Mouse (Mus musculus) erythroblast, embryonic 14.5 days (primary cell): Measurements from ENCODE around the gene Phldb2.

Experiments used
- GATA1 ChIP-seq: IDR thresholded peaks from 2 replicates; pipeline ENCODE4 v1.6.1; 2012; ENCODE audit warnings: low read length, inconsistent platforms, mixed read lengths
- TAL1 ChIP-seq: IDR thresholded peaks from 3 replicates; pipeline ENCODE4 v1.6.1; 2012; ENCODE audit warnings: low read length, inconsistent platforms, mixed read lengths

DNA sequence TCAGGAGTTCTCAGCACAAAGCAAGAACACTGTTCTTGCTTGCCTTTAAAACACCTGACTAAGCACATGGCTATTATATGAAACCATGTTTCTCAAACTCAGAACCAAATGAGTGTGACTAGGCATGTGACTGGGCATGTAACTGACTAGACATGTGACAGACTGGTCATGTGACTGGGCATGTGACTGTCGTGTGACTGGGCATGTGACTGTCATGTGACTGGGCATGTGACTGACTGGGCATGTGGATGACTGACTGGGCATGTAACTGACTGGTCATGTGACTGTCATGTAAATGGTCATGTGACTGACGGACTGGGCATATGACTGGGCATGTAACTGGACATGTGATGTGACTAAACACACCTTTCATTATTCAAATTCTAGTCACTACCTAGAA, 16.8 kb upstream of the Phldb2 start:
- TF ChIP-seq GATA1 (no peak), TAL1 (no peak)
